Mouse (Mus musculus): Measurements from ENCODE around the gene Ubqln4. TPM values are rescaled to one million over a fixed set of nuclear protein-coding genes. Genes with fewer than 3 reads are reported as not detected.
"Not testable (repeated sequence)": the region's sequence is repeated elsewhere in the genome, so short reads cannot be mapped to it uniquely, and the experiment has no call there.

The Ubqln4 gene
- polyA plus RNA-seq, 1 experiment from 2014 or later, result 62.2 TPM

DNA sequence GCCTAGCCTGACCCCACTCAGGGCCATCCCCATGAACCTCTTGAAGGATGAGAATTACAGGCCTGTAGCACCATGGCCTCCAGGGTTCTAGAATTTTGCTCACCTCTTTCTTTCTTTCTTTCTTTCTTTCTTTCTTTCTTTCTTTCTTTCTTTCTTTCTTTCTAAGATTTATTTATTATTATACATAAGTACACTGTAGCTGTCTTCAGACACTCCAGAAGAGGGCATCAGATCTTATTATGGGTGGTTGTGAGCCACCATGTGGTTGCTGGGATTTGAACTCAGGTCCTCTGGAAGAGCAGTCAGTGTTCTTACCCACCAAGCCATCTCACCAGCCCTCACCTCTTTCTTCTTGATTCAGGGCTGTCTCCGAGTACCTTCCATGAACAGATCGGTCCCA is 52.1 kb downstream of the Ubqln4 start, which contains the start of gene Arhgef2:
TSS of gene Arhgef2 (plus strand) at position 301 of the 400 bp plus-strand sequence.
- not testable (repeated sequence) for DNase-seq (ENCODE audit: low spot score); H3K9me3 ChIP-seq; H3K36me3 ChIP-seq; H3K27me3 ChIP-seq (ENCODE audit: insufficient read depth, poor library complexity, severe bottlenecking)
- H3K27ac ChIP-seq, result peak within 1 kb of the TSS; percentile 77; the same call in 1 of the 2 replicates
- peak within 1 kb of the TSS; percentile 61 for H3K4me3 ChIP-seq
- peaks cover 40% of the 10 kb centered on the region for H3K4me1 ChIP-seq
- 86% methylated on average over 2 of the region's 2 CpGs for WGBS

DNA sequence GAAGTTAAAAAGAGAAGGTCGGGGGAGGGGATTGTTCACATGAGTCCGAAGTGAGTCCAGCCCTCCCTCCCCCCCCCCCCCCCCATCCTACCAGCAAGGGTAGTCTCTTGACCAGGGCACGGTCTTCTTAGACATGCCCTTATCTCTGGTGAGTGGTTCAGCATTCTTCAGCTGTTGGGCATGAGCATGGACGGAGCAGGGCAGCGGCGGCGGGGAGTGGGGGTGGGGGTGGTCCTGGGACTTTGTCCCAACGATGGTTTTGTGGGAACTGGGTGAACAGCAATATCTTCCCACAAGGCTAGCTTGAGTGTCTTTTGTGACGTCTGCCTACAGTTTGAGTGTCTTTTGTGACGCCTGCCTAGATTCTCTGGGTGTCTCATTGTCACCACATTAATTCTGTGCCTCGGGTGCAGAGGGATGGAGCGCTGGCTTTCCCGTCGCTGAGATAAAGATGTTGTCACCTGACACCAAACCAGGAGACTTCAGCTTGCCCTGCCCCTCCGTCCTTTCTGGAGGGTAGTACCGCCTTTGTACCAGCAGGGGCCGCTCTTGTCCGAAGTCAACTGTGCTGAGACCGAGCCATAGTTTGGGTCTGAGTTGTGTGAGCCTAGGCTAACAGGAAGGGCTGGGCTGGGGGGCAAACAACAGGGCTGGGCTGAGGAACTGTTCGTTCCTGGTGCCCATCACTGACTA is 53.7 kb downstream of the Ubqln4 start:
- H3K27ac ChIP-seq, result peak overlapping the region; percentile 77

GRCm38 (mm10) chr3:88607758-88608138 is 54.2 kb downstream of the Ubqln4 start:
- peaks cover 40% of the 10 kb centered on the region for H3K4me1 ChIP-seq
- DNase-seq (ENCODE audit: low spot score), result no peak
- no peaks in the 10 kb centered on the region for H3K9me3 ChIP-seq
- peak overlapping the region; percentile 61 for H3K4me3 ChIP-seq
- peak overlapping the region; percentile 77 for H3K27ac ChIP-seq
- no peaks in the 10 kb centered on the region for H3K27me3 ChIP-seq (ENCODE audit: insufficient read depth, poor library complexity, severe bottlenecking)
- H3K36me3 ChIP-seq, result no peaks in the 10 kb centered on the region
- 21% methylated on average over 10 of the region's 10 CpGs for WGBS

More for the DNA sequence above, 53.7 kb downstream of the Ubqln4 start:
- H3K27me3 ChIP-seq (ENCODE audit: insufficient read depth, poor library complexity, severe bottlenecking), result no peaks in the 10 kb centered on the region
- H3K4me1 ChIP-seq, result peaks cover 40% of the 10 kb centered on the region
- DNase-seq (ENCODE audit: low spot score), result peak; percentile 94
- no peaks in the 10 kb centered on the region for H3K9me3 ChIP-seq
- no peaks in the 10 kb centered on the region for H3K36me3 ChIP-seq
- H3K4me3 ChIP-seq, result peak overlapping the region; percentile 61
- WGBS, result under 1% methylated on average over 20 of the region's 20 CpGs

GRCm38 (mm10) chr3:88609066-88609465 is 55.5 kb downstream of the Ubqln4 start:
- no peak for DNase-seq (ENCODE audit: low spot score)
- Histone ChIP-seq H3K27me3 (ENCODE audit: insufficient read depth, poor library complexity, severe bottlenecking) (no peaks in the 10 kb centered on the region), H3K27ac (no peak overlapping the region), H3K4me3 (no peak overlapping the region), H3K36me3 (no peaks in the 10 kb centered on the region), H3K9me3 (no peaks in the 10 kb centered on the region), H3K4me1 (peaks cover 30% of the 10 kb centered on the region)
- 53% methylated on average over 4 of the region's 4 CpGs for WGBS

DNA sequence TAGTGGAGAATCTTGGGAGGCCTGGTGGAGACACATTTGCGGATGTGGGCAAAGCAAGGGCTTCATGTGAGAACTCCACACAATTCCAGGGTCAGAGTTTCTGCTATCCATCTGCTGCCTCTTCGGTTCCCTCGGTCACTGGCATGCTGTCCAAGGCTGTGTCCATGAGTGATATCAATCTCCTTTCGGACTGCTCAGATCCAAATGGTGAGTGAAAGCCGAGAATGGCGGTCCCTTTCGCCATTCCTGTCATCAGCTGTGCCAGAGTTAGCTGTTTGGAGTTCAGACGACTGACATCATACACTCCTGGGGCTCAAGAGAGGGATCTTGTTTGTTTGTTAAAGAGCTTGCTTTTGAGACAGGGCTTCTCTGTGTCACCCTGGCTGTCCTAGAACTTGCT is 60.9 kb downstream of the Ubqln4 start:
- Histone ChIP-seq H3K9me3 (no peaks in the 10 kb centered on the region), H3K27ac (no peak overlapping the region), H3K4me1 (peaks cover 51% of the 10 kb centered on the region), H3K27me3 (ENCODE audit: insufficient read depth, poor library complexity, severe bottlenecking) (no peaks in the 10 kb centered on the region), H3K4me3 (no peak overlapping the region), H3K36me3 (no peaks in the 10 kb centered on the region)
- DNase-seq (ENCODE audit: low spot score), result no peak
- WGBS, result 50% methylated on average over 8 of the region's 8 CpGs

GRCm38 (mm10) chr3:88615117-88615516 is 61.6 kb downstream of the Ubqln4 start:
- Histone ChIP-seq H3K4me3 (no peak overlapping the region), H3K4me1 (peaks cover 58% of the 10 kb centered on the region), H3K9me3 (no peaks in the 10 kb centered on the region), H3K36me3 (no peaks in the 10 kb centered on the region), H3K27me3 (ENCODE audit: insufficient read depth, poor library complexity, severe bottlenecking) (no peaks in the 10 kb centered on the region), H3K27ac (no peak overlapping the region)
- no peak for DNase-seq (ENCODE audit: low spot score)
- WGBS, result 64% methylated on average over 5 of the region's 5 CpGs

GRCm38 (mm10) chr3:88615902-88616391 is 62.4 kb downstream of the Ubqln4 start:
- Histone ChIP-seq H3K27ac (peak overlapping the region; percentile 42; the same call in 1 of the 2 replicates), H3K36me3 (no peaks in the 10 kb centered on the region), H3K4me1 (peaks cover 66% of the 10 kb centered on the region), H3K27me3 (ENCODE audit: insufficient read depth, poor library complexity, severe bottlenecking) (no peaks in the 10 kb centered on the region), H3K9me3 (no peaks in the 10 kb centered on the region), H3K4me3 (peak overlapping the region; percentile 9; the same call in 1 of the 2 replicates)
- no peak for DNase-seq (ENCODE audit: low spot score)
- 52% methylated on average over 9 of the region's 9 CpGs for WGBS

DNA sequence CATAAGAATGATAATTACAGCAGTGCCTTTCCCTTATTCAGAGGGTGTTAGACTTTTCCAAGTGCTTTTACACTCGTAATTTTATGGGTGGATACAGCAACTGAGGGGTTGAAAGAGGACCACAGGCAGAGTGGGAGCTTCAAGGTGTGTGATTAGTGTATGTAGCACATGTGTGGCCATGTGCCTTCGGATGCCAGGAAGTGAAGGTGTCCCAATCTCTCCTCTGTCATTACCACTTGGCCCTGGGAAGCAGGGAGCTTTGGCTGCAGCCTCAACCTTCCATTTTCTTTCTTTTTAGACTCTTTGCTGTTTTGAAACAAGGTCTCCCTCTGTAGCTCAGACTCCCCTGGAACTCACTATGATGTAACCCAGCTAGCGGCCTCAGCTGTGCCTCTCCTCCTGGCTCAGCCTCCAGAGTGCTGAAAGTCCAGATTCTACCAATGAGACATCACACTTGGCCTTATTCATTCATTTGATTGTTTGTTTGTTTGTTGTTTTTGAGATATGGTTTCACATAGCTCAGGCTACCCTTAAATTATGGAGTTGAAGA is 63.5 kb downstream of the Ubqln4 start:
- Histone ChIP-seq H3K27ac (0 out of 2 replicates have a peak overlapping the region, but pooled peaks have one; percentile 52), H3K9me3 (no peaks in the 10 kb centered on the region), H3K27me3 (ENCODE audit: insufficient read depth, poor library complexity, severe bottlenecking) (no peaks in the 10 kb centered on the region), H3K36me3 (no peaks in the 10 kb centered on the region; the same call in 1 of the 2 replicates), H3K4me1 (peaks cover 67% of the 10 kb centered on the region), H3K4me3 (no peak overlapping the region)
- 68% methylated on average over 3 of the region's 3 CpGs for WGBS
- no peak for DNase-seq (ENCODE audit: low spot score)

GRCm38 (mm10) chr3:88618074-88618871 is 64.7 kb downstream of the Ubqln4 start:
- no peaks in the 10 kb centered on the region for H3K27me3 ChIP-seq (ENCODE audit: insufficient read depth, poor library complexity, severe bottlenecking)
- DNase-seq (ENCODE audit: low spot score), result no peak
- no peaks in the 10 kb centered on the region for H3K9me3 ChIP-seq
- 0 out of 2 replicates have a peak overlapping the region, but pooled peaks have one; percentile 17 for H3K27ac ChIP-seq
- 46% methylated on average over 8 of the region's 8 CpGs for whole genome bisulfite sequencing
- peaks cover 75% of the 10 kb centered on the region for H3K4me1 ChIP-seq
- H3K36me3 ChIP-seq, result no peaks in the 10 kb centered on the region; the same call in 1 of the 2 replicates
- no peak overlapping the region for H3K4me3 ChIP-seq

MicroRNAs within 50 kb of the gene (microRNA counts, 519-probe panel; counts per million panel counts)
- microRNA mmu-miR-1905, result not detected

Small RNAs within 50 kb of the gene (microRNA-seq; reads per million reads assigned to microRNA genes)
- not detected for gene Mir1905

Other genes starting within 250 kb of the Ubqln4 start
- gene Glmp, start 228.7 kb upstream of the Ubqln4 start, polyA plus RNA-seq (2016; fragmentation: Nextera tagmentation; extraction: Ambion mirVana), result 164 and 179 TPM in 2 replicates
- gene Tmem79, start 217.6 kb upstream of the Ubqln4 start, polyA plus RNA-seq (2016; fragmentation: Nextera tagmentation; extraction: Ambion mirVana), result 2.5 and 2.6 TPM in 2 replicates
- 64.5 and 76.0 TPM in 2 replicates for gene Smg5, start 217.5 kb upstream of the Ubqln4 start, polyA plus RNA-seq (2016; fragmentation: Nextera tagmentation; extraction: Ambion mirVana)
- gene Paqr6, start 189.2 kb upstream of the Ubqln4 start, polyA plus RNA-seq (2016; fragmentation: Nextera tagmentation; extraction: Ambion mirVana), result 1.7 and 2.2 TPM in 2 replicates
- gene Bglap3, start 181.0 kb upstream of the Ubqln4 start, polyA plus RNA-seq (2016; fragmentation: Nextera tagmentation; extraction: Ambion mirVana), result 0.44 TPM in 1 of 2 replicates, not detected in the other
- not detected in 2 replicates for gene Bglap2, start 175.1 kb upstream of the Ubqln4 start, polyA plus RNA-seq (2016; fragmentation: Nextera tagmentation; extraction: Ambion mirVana)
- not detected in 2 replicates for gene Bglap, start 169.3 kb upstream of the Ubqln4 start, polyA plus RNA-seq (2016; fragmentation: Nextera tagmentation; extraction: Ambion mirVana)
- 131 and 149 TPM in 2 replicates for gene Pmf1, start 143.4 kb upstream of the Ubqln4 start, polyA plus RNA-seq (2016; fragmentation: Nextera tagmentation; extraction: Ambion mirVana)
- 16.8 and 17.5 TPM in 2 replicates for gene Slc25a44, start 128.6 kb upstream of the Ubqln4 start, polyA plus RNA-seq (2016; fragmentation: Nextera tagmentation; extraction: Ambion mirVana)
- 1.7 and 4.3 TPM in 2 replicates for gene Sema4a, start 92.6 kb upstream of the Ubqln4 start, polyA plus RNA-seq (2016; fragmentation: Nextera tagmentation; extraction: Ambion mirVana)
- gene Lmna, start 43.8 kb upstream of the Ubqln4 start, polyA plus RNA-seq (2016; fragmentation: Nextera tagmentation; extraction: Ambion mirVana), result 57.7 and 80.7 TPM in 2 replicates
- gene Mex3a, start 21.4 kb upstream of the Ubqln4 start, polyA plus RNA-seq (2016; fragmentation: Nextera tagmentation; extraction: Ambion mirVana), result 11.6 and 22.8 TPM in 2 replicates
- 1.1 and 1.6 TPM in 2 replicates for gene Rab25, start 5.5 kb upstream of the Ubqln4 start, polyA plus RNA-seq (2016; fragmentation: Nextera tagmentation; extraction: Ambion mirVana)
- gene Lamtor2, start 684 bp upstream of the Ubqln4 start, polyA plus RNA-seq (2016; fragmentation: Nextera tagmentation; extraction: Ambion mirVana), result 154 and 190 TPM in 2 replicates
- 184 and 207 TPM in 2 replicates for gene Ssr2, start 22.1 kb downstream of the Ubqln4 start, polyA plus RNA-seq (2016; fragmentation: Nextera tagmentation; extraction: Ambion mirVana)
- 82.5 and 108 TPM in 2 replicates for gene Arhgef2, start 52.2 kb downstream of the Ubqln4 start, polyA plus RNA-seq (2016; fragmentation: Nextera tagmentation; extraction: Ambion mirVana)
- gene Rxfp4, start 99.4 kb downstream of the Ubqln4 start, polyA plus RNA-seq (2016; fragmentation: Nextera tagmentation; extraction: Ambion mirVana), result not detected in 2 replicates
- gene Khdc4, start 132.0 kb downstream of the Ubqln4 start, polyA plus RNA-seq (2016; fragmentation: Nextera tagmentation; extraction: Ambion mirVana), result 73.3 and 87.3 TPM in 2 replicates
- gene Rit1, start 163.1 kb downstream of the Ubqln4 start, polyA plus RNA-seq (2016; fragmentation: Nextera tagmentation; extraction: Ambion mirVana), result 40.5 and 42.5 TPM in 2 replicates
- gene Syt11, start 221.4 kb downstream of the Ubqln4 start, polyA plus RNA-seq (2016; fragmentation: Nextera tagmentation; extraction: Ambion mirVana), result 11.8 and 15.8 TPM in 2 replicates

Measured in heart, embryonic 10.5 days (tissue).